ENCODE assay signal across 29 mouse cellular contexts in the genomic region with DNA sequence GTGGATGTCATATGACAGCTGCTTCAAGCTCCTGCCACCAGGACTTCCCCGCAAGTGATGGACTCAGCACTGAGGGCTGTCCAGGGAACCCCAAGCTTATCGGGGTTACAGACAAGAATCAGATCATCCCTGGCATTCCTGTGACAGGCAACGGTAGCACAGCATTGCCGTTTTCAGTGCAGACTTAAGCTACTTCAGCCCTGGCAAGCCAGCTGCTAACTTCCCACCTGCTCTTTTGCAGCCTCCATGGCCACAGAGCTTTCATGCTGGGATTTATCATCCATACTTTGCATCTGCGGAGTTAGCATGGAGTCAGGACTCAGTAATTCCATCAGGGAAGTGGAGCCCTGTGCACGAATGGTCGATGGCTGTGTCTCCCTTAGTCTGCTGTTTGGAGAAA.
"Had no signal": no experiment of that assay in that cellular context is flagged by ENCODE, and none has a peak within 500 bp of the region (broad histone marks: within the 10 kb centered on the region; RNA-seq: fewer than 3 reads in every experiment).

No protein-coding gene starts in this region.

- H3K9me3 ChIP-seq: limb, embryonic 10.5 days; limb, embryonic 12.5 days; limb, embryonic 13.5 days; limb, embryonic 15.5 days; liver, embryonic 12.5 days; liver, embryonic 13.5 days; liver, embryonic 15.5 days; lung, embryonic 15.5 days; midbrain, embryonic 12.5 days; midbrain, embryonic 13.5 days; neural tube, embryonic 12.5 days had no signal

- H3K27ac ChIP-seq: left cerebral cortex, adult 2 months; limb, embryonic 10.5 days; limb, embryonic 12.5 days; limb, embryonic 13.5 days; limb, embryonic 15.5 days; liver, embryonic 12.5 days; liver, embryonic 13.5 days; liver, embryonic 14.5 days; liver, embryonic 15.5 days; lung, embryonic 15.5 days; macrophage; midbrain, embryonic 12.5 days; midbrain, embryonic 13.5 days; neural tube, embryonic 12.5 days had no signal

- H3K36me3 ChIP-seq: limb, embryonic 10.5 days; limb, embryonic 12.5 days; limb, embryonic 13.5 days; limb, embryonic 15.5 days; liver, embryonic 12.5 days; liver, embryonic 13.5 days; liver, embryonic 15.5 days; lung, embryonic 15.5 days; midbrain, embryonic 12.5 days; midbrain, embryonic 13.5 days; neural tube, embryonic 12.5 days had no signal

- H3K4me1 ChIP-seq: limb, embryonic 10.5 days; liver, embryonic 13.5 days; liver, embryonic 15.5 days; lung, embryonic 15.5 days; neural tube, embryonic 12.5 days had no signal

- H3K27me3 ChIP-seq: limb, embryonic 12.5 days; limb, embryonic 13.5 days; limb, embryonic 15.5 days; liver, embryonic 12.5 days; liver, embryonic 13.5 days; liver, embryonic 15.5 days; lung, embryonic 15.5 days; midbrain, embryonic 12.5 days; midbrain, embryonic 13.5 days; neural tube, embryonic 12.5 days had no signal

- H3K4me3 ChIP-seq: left cerebral cortex, adult 2 months; limb, embryonic 10.5 days; limb, embryonic 12.5 days; limb, embryonic 13.5 days; limb, embryonic 15.5 days; liver, embryonic 12.5 days; liver, embryonic 13.5 days; liver, embryonic 15.5 days; lung, embryonic 15.5 days; midbrain, embryonic 12.5 days; midbrain, embryonic 13.5 days; neural tube, embryonic 12.5 days had no signal

- ATAC-seq: liver, postnatal 0 days; lung, postnatal 0 days had no signal

- H3K9ac ChIP-seq: limb, embryonic 12.5 days; limb, embryonic 13.5 days; limb, embryonic 15.5 days; liver, embryonic 12.5 days; liver, embryonic 13.5 days; liver, embryonic 14.5 days; liver, embryonic 15.5 days; liver, postnatal 0 days; lung, embryonic 14.5 days; lung, embryonic 15.5 days; midbrain, embryonic 12.5 days; midbrain, embryonic 13.5 days; neural tube, embryonic 12.5 days had no signal

- DNase-seq: layer of hippocampus, postnatal 36 days; left cerebral cortex, postnatal 4 days; liver; liver, embryonic 13.5 days; liver, postnatal 0 days; lung, adult 18-20 months; lung, adult 2 months; lung, embryonic 14.5 days; lung, postnatal 10 days; lung, postnatal 14 days; lung, postnatal 36 days; lung, postnatal 4 days; midbrain, embryonic 14.5 days had no signal

- H3K4me2 ChIP-seq: limb, embryonic 12.5 days; limb, embryonic 13.5 days; limb, embryonic 15.5 days; liver, embryonic 11.5 days; liver, embryonic 12.5 days; liver, embryonic 13.5 days; liver, embryonic 15.5 days; lung, embryonic 14.5 days; lung, embryonic 15.5 days; midbrain, embryonic 11.5 days; midbrain, embryonic 12.5 days; midbrain, embryonic 13.5 days; neural tube, embryonic 12.5 days had no signal
